Comparison of ENCODE assay signal across 8 mouse cellular contexts in the genomic region with DNA sequence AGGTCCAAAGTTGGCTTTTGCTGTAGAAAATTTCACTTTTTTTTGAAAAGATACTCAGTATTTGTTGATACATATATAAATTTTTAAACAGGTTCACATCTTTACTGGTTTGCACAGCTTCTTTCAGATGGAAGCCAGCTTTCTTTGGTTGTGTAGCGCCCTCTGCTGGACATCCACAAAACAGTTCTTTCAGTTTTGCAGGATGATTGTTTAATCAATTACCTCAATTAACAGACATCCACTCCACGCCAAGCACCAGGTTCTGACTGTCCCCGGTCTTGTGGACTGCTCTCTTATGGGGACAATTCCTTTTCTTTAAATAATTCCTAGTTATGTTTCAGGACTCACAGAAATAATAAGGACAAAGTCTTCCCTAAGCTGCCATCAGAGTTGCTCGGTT. TPM values are rescaled to one million over a fixed set of nuclear protein-coding genes. Genes with fewer than 3 reads are reported as not detected.
DNase-seq lines count a peak whose midpoint lies in the region; ATAC-seq and TF ChIP-seq lines count a peak whose summit lies in the region.
"Had no signal": no experiment of that assay in that cellular context is flagged by ENCODE, and none has a peak within 500 bp of the region (broad histone marks: within the 10 kb centered on the region; RNA-seq: fewer than 3 reads in every experiment).

No protein-coding gene starts in this region.

- H3K36me3 ChIP-seq in forebrain, embryonic 12.5 days (replicated peaks) = no peaks in the 10 kb centered on the region
- no peaks in the 10 kb centered on the region for H3K36me3 ChIP-seq in liver, embryonic 14.5 days (replicated peaks; ENCODE audit: control insufficient read depth, insufficient read depth, low read depth)
- H3K36me3 ChIP-seq: stomach, embryonic 15.5 days had no signal

- H3K4me3 ChIP-seq in forebrain, embryonic 12.5 days (replicated peaks) = no peak overlapping the region
- no peak overlapping the region for H3K4me3 ChIP-seq in liver, embryonic 14.5 days (ENCODE audit: insufficient read depth in 1 of 2, low read depth in 2 of 2, low read length in 2 of 2)
- H3K4me3 ChIP-seq: stomach, embryonic 15.5 days had no signal

- H3K9ac ChIP-seq in forebrain, embryonic 12.5 days = no peak overlapping the region
- no peak overlapping the region for H3K9ac ChIP-seq in liver, embryonic 14.5 days (replicated peaks)
- H3K9ac ChIP-seq: stomach, embryonic 15.5 days had no signal

- 24% methylated on average over 4 of the region's 4 CpGs for WGBS in forebrain, embryonic 12.5 days
- WGBS in liver, embryonic 14.5 days (ENCODE audit: insufficient replicate concordance) = 19% methylated on average over 4 of the region's 4 CpGs

- ATAC-seq in forebrain, embryonic 12.5 days (ENCODE audit: low FRiP score) = peak; percentile 41; the same call in 1 of the 2 replicates
- ATAC-seq in liver, embryonic 14.5 days (ENCODE audit: insufficient read depth) = no peak

- peak; percentile 71 for DNase-seq in 3T3-L1 (ENCODE audit: low read depth, low spot score)
- peak; percentile 67 for DNase-seq in 416B (ENCODE audit: low read depth)
- DNase-seq in adrenal gland, postnatal 36 days = peak; percentile 67
- DNase-seq in kidney, adult 9 months = peak; percentile 82
- DNase-seq in liver, embryonic 14.5 days (ENCODE audit: low read depth in 3 of 3, low spot score in 3 of 3) = peak in 1 of 3 experiments; percentile 13
- DNase-seq in right cerebral cortex, postnatal 14 days = peak; percentile 62

- H3K4me1 ChIP-seq in forebrain, embryonic 12.5 days = no peaks in the 10 kb centered on the region
- no peaks in the 10 kb centered on the region for H3K4me1 ChIP-seq in liver, embryonic 14.5 days (replicated peaks; ENCODE audit: control insufficient read depth in 2 of 2, insufficient read depth in 2 of 2, low read length in 1 of 2)
- H3K4me1 ChIP-seq: stomach, embryonic 15.5 days had no signal

- H3K27ac ChIP-seq in forebrain, embryonic 12.5 days = no peak overlapping the region
- H3K27ac ChIP-seq in liver, embryonic 14.5 days = no peak overlapping the region
- H3K27ac ChIP-seq: stomach, embryonic 15.5 days had no signal

- H3K27me3 ChIP-seq in forebrain, embryonic 12.5 days = no peaks in the 10 kb centered on the region
- H3K27me3 ChIP-seq in liver, embryonic 14.5 days (ENCODE audit: control insufficient read depth, insufficient read depth, low read length) = no peaks in the 10 kb centered on the region
- H3K27me3 ChIP-seq: stomach, embryonic 15.5 days had no signal

- peak; percentile 69 for TF ChIP-seq CTCF in liver, embryonic 14.5 days (IDR thresholded peaks at IDR 0.05; ENCODE audit: low read depth)

- H3K9me3 ChIP-seq in forebrain, embryonic 12.5 days = no peaks in the 10 kb centered on the region
- H3K9me3 ChIP-seq in liver, embryonic 14.5 days (ENCODE audit: control insufficient read depth, low read length) = no peaks in the 10 kb centered on the region
- H3K9me3 ChIP-seq: stomach, embryonic 15.5 days had no signal

- TF ChIP-seq EP300 in liver, embryonic 14.5 days (IDR thresholded peaks at IDR 0.05; ENCODE audit: low read depth) = no peak

- H3K4me2 ChIP-seq in forebrain, embryonic 12.5 days = no peak overlapping the region
- no peak overlapping the region for H3K4me2 ChIP-seq in liver, embryonic 14.5 days (ENCODE audit: low read depth)
- H3K4me2 ChIP-seq: stomach, embryonic 15.5 days had no signal

RNA-seq across cellular contexts. Expression of a gene that starts 17.9 kb away (rescaled TPM):
- 1 to 10 TPM; 3.8 to 4.3 TPM for total RNA-seq in adrenal gland, postnatal 36 days (2021)
- 0.12 and 0.14 TPM in 2 replicates for polyA plus RNA-seq in forebrain, embryonic 12.5 days (2016; fragmentation: Nextera tagmentation; extraction: Ambion mirVana)
- 0.10 and 0.26 TPM in 2 replicates for polyA plus RNA-seq in liver, embryonic 14.5 days (2012; rRNA removed)
- 0.04 TPM in 1 of 2 replicates, not detected in the other for polyA plus RNA-seq in liver, embryonic 14.5 days (2014; fragmentation: Nextera tagmentation; extraction: Ambion mirVana)

RNA-seq across cellular contexts. Expression of a gene that starts 54.2 kb away (rescaled TPM):
- 10 to 100 TPM; 14.4 to 20.2 TPM for total RNA-seq in adrenal gland, postnatal 36 days (2021)
- polyA plus RNA-seq in forebrain, embryonic 12.5 days (2016; fragmentation: Nextera tagmentation; extraction: Ambion mirVana) = 1.1 and 1.3 TPM in 2 replicates
- polyA plus RNA-seq in liver, embryonic 14.5 days (2012; rRNA removed) = 0.54 and 0.80 TPM in 2 replicates
- polyA plus RNA-seq in liver, embryonic 14.5 days (2014; fragmentation: Nextera tagmentation; extraction: Ambion mirVana) = 2.5 and 2.7 TPM in 2 replicates
